Mouse (Mus musculus) heart, postnatal 0 days (tissue): ENCODE measurements around the gene Lhx4.

Experiments used
- CTCF ChIP-seq: IDR thresholded peaks from 2 replicates; pipeline ENCODE4 v1.5.1; 2016; ENCODE audit warnings: antibody characterized with exemption, control low read depth, low read depth
- EP300 ChIP-seq: IDR thresholded peaks from 2 replicates; pipeline ENCODE4 v1.6.1; 2016; ENCODE audit warnings: antibody characterized with exemption, low read depth

DNA sequence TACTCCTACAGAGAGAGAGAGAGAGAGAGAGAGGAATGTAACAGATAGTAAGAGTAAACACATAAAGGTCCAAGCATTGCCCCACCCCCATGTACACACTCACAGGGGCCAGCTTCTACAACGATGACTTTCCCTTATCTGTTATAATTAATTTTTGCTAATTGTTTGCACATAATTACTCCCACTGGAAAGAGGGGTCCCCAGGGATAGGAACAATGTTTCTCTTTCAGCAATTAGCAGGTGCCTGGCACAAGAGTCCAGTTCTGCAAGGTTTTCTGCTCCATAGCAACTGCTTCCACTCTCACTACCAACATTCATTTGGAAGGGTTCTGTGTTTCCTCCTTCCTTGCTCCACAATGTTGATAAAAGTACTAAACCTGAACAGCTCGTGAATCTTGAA is 25.6 kb downstream of the Lhx4 start:
- TF ChIP-seq CTCF (no peak), EP300 (no peak)
